In the genomic region with DNA sequence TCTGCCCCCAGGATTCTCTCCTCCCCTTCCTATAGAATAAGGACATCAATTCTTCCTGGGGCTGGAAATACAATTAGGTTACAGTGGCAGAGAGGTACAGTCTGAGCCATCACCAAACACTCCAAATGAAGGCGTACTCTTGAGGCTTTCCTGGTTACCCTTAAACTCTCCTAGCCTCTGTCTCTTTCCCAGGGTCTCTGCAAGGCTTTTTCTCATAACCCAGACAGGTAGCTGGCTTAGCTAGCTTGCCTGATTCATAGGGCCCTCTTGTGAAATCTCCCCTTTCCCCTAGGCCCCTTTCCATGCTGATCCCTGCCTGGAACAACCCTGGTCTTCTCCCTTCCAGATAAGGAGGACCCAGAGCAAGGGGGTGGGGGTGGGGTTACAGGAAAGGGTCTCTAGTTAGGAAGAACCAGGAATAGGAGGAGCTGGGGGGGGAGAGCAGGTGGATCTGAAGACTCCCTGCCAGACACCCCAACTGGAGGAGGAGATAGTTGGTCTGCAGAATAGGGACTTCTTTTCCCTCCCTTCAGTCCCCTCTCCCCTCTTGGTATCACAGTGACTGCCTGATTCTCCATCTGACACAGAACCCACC, we compare ENCODE assay signal across 8 mouse cellular contexts. TPM values are rescaled to one million over a fixed set of nuclear protein-coding genes. Genes with fewer than 3 reads are reported as not detected.
A peak's percentile ranks its signal among the peaks of the same experiment; 100 is the strongest.
DNase-seq lines count a peak whose midpoint lies in the region; ATAC-seq lines count a peak whose summit lies in the region.

No protein-coding gene starts in this region.

- H3K27ac ChIP-seq in lung, embryonic 15.5 days: no peak overlapping the region
- H3K27ac ChIP-seq in forebrain, embryonic 15.5 days (replicated peaks): no peak overlapping the region
- H3K27ac ChIP-seq in limb, embryonic 12.5 days: no peak overlapping the region
- no peak overlapping the region for H3K27ac ChIP-seq in neural tube, embryonic 14.5 days (ENCODE audit: low read depth, low read length)

- no peak for DNase-seq in lung, adult 18-20 months
- no peak for DNase-seq in frontal cortex, postnatal 10 days (ENCODE audit: low spot score in 2 of 2)
- DNase-seq in spleen, postnatal 4 days (ENCODE audit: low spot score in 2 of 2): no peak
- no peak for DNase-seq in cerebellum, postnatal 25 days

- H3K36me3 ChIP-seq in lung, embryonic 15.5 days: no peaks in the 10 kb centered on the region
- no peaks in the 10 kb centered on the region for H3K36me3 ChIP-seq in forebrain, embryonic 15.5 days
- no peaks in the 10 kb centered on the region for H3K36me3 ChIP-seq in limb, embryonic 12.5 days
- no peaks in the 10 kb centered on the region for H3K36me3 ChIP-seq in neural tube, embryonic 14.5 days (ENCODE audit: control insufficient read depth, insufficient read depth, low read length)

- WGBS in lung, embryonic 15.5 days: 58% methylated on average over 1 of the region's 1 CpGs
- 63% methylated on average over 1 of the region's 1 CpGs for WGBS in forebrain, embryonic 15.5 days
- 81% methylated on average over 1 of the region's 1 CpGs for WGBS in limb, embryonic 12.5 days
- 79% methylated on average over 1 of the region's 1 CpGs for WGBS in neural tube, embryonic 14.5 days

- H3K4me3 ChIP-seq in lung, embryonic 15.5 days: peak overlapping the region; percentile 54
- no peak overlapping the region for H3K4me3 ChIP-seq in forebrain, embryonic 15.5 days
- H3K4me3 ChIP-seq in limb, embryonic 12.5 days (replicated peaks): peak overlapping the region; percentile 60
- H3K4me3 ChIP-seq in neural tube, embryonic 14.5 days (ENCODE audit: low read depth, low read length): peak overlapping the region; percentile 45; the same call in 1 of the 2 replicates

- H3K4me2 ChIP-seq in lung, embryonic 15.5 days: peak overlapping the region; percentile 93
- H3K4me2 ChIP-seq in forebrain, embryonic 15.5 days (replicated peaks): peak overlapping the region; percentile 89; the same call in 1 of the 2 replicates
- H3K4me2 ChIP-seq in limb, embryonic 12.5 days: peak overlapping the region; percentile 92
- H3K4me2 ChIP-seq in neural tube, embryonic 14.5 days (ENCODE audit: low read depth, low read length): peak overlapping the region; percentile 79

- no peaks in the 10 kb centered on the region for H3K27me3 ChIP-seq in lung, embryonic 15.5 days
- H3K27me3 ChIP-seq in forebrain, embryonic 15.5 days: no peaks in the 10 kb centered on the region
- H3K27me3 ChIP-seq in limb, embryonic 12.5 days: peaks cover 15% of the 10 kb centered on the region
- no peaks in the 10 kb centered on the region; the same call in 1 of the 2 replicates for H3K27me3 ChIP-seq in neural tube, embryonic 14.5 days (ENCODE audit: control insufficient read depth, insufficient read depth, low read length)

- ATAC-seq in lung, embryonic 15.5 days (ENCODE audit: borderline replicate concordance, extremely low read depth, low FRiP score, low TSS enrichment): no peak
- ATAC-seq in forebrain, embryonic 15.5 days (replicated peaks): no peak
- ATAC-seq in limb, embryonic 12.5 days (ENCODE audit: insufficient number of reproducible peaks, insufficient read depth, low FRiP score, low TSS enrichment, low read depth): no peak
- ATAC-seq in neural tube, embryonic 14.5 days (ENCODE audit: low read depth): no peak

- no peaks in the 10 kb centered on the region for H3K9me3 ChIP-seq in lung, embryonic 15.5 days
- H3K9me3 ChIP-seq in forebrain, embryonic 15.5 days: no peaks in the 10 kb centered on the region
- H3K9me3 ChIP-seq in limb, embryonic 12.5 days: no peaks in the 10 kb centered on the region
- no peaks in the 10 kb centered on the region for H3K9me3 ChIP-seq in neural tube, embryonic 14.5 days (ENCODE audit: control insufficient read depth, low read length)

- no peak overlapping the region for H3K9ac ChIP-seq in lung, embryonic 15.5 days
- H3K9ac ChIP-seq in forebrain, embryonic 15.5 days (replicated peaks): no peak overlapping the region
- H3K9ac ChIP-seq in limb, embryonic 12.5 days (replicated peaks): 0 out of 2 replicates have a peak overlapping the region, but pooled peaks have one; percentile 24
- no peak overlapping the region for H3K9ac ChIP-seq in neural tube, embryonic 14.5 days (replicated peaks; ENCODE audit: low read depth, low read length)

- peaks cover 34% of the 10 kb centered on the region for H3K4me1 ChIP-seq in lung, embryonic 15.5 days
- H3K4me1 ChIP-seq in forebrain, embryonic 15.5 days: peaks cover 24% of the 10 kb centered on the region
- peaks cover 23% of the 10 kb centered on the region for H3K4me1 ChIP-seq in limb, embryonic 12.5 days (replicated peaks)
- H3K4me1 ChIP-seq in neural tube, embryonic 14.5 days (ENCODE audit: control insufficient read depth, insufficient read depth, low read length): peaks cover 11% of the 10 kb centered on the region; the same call in 1 of the 2 replicates

RNA-seq across cellular contexts. Expression of a gene that starts 1.9 kb away (rescaled TPM):
- 9.0 and 9.6 TPM in 2 replicates for polyA plus RNA-seq in lung, embryonic 15.5 days (2015; fragmentation: Nextera tagmentation; extraction: Ambion mirVana)
- 8.6 and 10.4 TPM in 2 replicates for polyA plus RNA-seq in forebrain, embryonic 15.5 days (2015; fragmentation: Nextera tagmentation; extraction: Ambion mirVana)
- polyA plus RNA-seq in limb, embryonic 12.5 days (2016; fragmentation: Nextera tagmentation; extraction: Ambion mirVana): 8.5 and 9.4 TPM in 2 replicates
- 17.6 and 30.3 TPM in 2 replicates for polyA plus RNA-seq in neural tube, embryonic 14.5 days (2014; fragmentation: Nextera tagmentation; extraction: Ambion mirVana)
